Mouse (Mus musculus) liver, embryonic 12.5 days (tissue): ENCODE results near the gene Tmem121. TPM values are rescaled to one million over a fixed set of nuclear protein-coding genes. Genes with fewer than 3 reads are reported as not detected.

Experiments
- ATAC-seq: fragments of 200-750 bp; cut with Nextera tagmentation; 2 replicates; pipeline ENCODE4 v1.8.0; 2017; ENCODE audit warnings: moderate number of reproducible peaks, mild to moderate bottlenecking, moderate library complexity
- H3K27ac ChIP-seq: fragments of 300-500 bp; sonication (generic); 2 replicates; pipeline ENCODE4 v1.5.1; 2016; ENCODE audit warnings: mild to moderate bottlenecking
- H3K27me3 ChIP-seq: fragments of 300-500 bp; sonication (generic); replicated peaks from 2 replicates; pipeline ENCODE4 v1.6.1; 2016; ENCODE audit warnings: mild to moderate bottlenecking, moderate library complexity
- H3K36me3 ChIP-seq: fragments of 300-500 bp; sonication (generic); 2 replicates; pipeline ENCODE4 v1.6.1; 2016; ENCODE audit warnings: mild to moderate bottlenecking, moderate library complexity
- H3K4me1 ChIP-seq: fragments of 300-500 bp; sonication (generic); 2 replicates; pipeline ENCODE4 v1.6.1; 2016
- H3K4me2 ChIP-seq: fragments of 300-500 bp; sonication (generic); 2 replicates; pipeline ENCODE4 v1.6.1; 2016; ENCODE audit warnings: mild to moderate bottlenecking, moderate library complexity
- H3K4me3 ChIP-seq: fragments of 300-500 bp; sonication (generic); 2 replicates; pipeline ENCODE4 v1.5.1; 2016; ENCODE audit warnings: mild to moderate bottlenecking, moderate library complexity
- H3K9ac ChIP-seq: fragments of 300-500 bp; sonication (generic); 2 replicates; pipeline ENCODE4 v1.6.1; 2016; ENCODE audit warnings: mild to moderate bottlenecking, moderate library complexity
- H3K9me3 ChIP-seq: fragments of 300-500 bp; sonication (generic); replicated peaks from 2 replicates; pipeline ENCODE4 v1.6.1; 2016; ENCODE audit warnings: mild to moderate bottlenecking, moderate library complexity
- WGBS: fragments of 180-500 bp; shearing (Covaris S2); methylation state at CpG from one replicate; pipeline ENCODE4 v1.1.7; 2016; ENCODE audit not compliant: insufficient replicate concordance; 5-methylcytosine and 5-hydroxymethylcytosine counted together
- polyA plus RNA-seq: library from polyadenylated mRNA; unstranded; fragments of >200 nt; fragmentation: Nextera tagmentation; extraction: Ambion mirVana; gene quantifications from 2 replicates; pipeline ENCODE4 v1.2.1, GENCODE M21; 2016

Gene Tmem121
- polyA plus RNA-seq = 1.0 and 1.2 TPM in 2 replicates

GRCm38 (mm10) chr12:113185442-113186291, at the start of gene Tmem121:
Gene Tmem121 (plus strand): TSS chr12:113185930.
- Histone ChIP-seq H3K4me1 (peaks cover 19% of the 10 kb centered on the region), H3K9ac (no peak within 1 kb of the TSS), H3K9me3 (no peaks in the 10 kb centered on the region), H3K36me3 (no peaks in the 10 kb centered on the region), H3K27me3 (peaks cover 74% of the 10 kb centered on the region), H3K4me3 (peak within 1 kb of the TSS; percentile 49), H3K4me2 (peak within 1 kb of the TSS; percentile 68), H3K27ac (no peak within 1 kb of the TSS)
- ATAC-seq = no peak
- WGBS = 2% methylated on average over 59 of the region's 63 CpGs

GRCm38 (mm10) chr12:113136492-113137020, 49.2 kb upstream of the Tmem121 start:
- ATAC-seq = no peak
- no peak overlapping the region for H3K4me3 ChIP-seq
- no peak overlapping the region for H3K27ac ChIP-seq
- H3K4me2 ChIP-seq = no peak overlapping the region
- H3K9me3 ChIP-seq = no peaks in the 10 kb centered on the region
- H3K27me3 ChIP-seq = peaks cover 17% of the 10 kb centered on the region
- H3K9ac ChIP-seq = no peak overlapping the region
- 83% methylated on average over 17 of the region's 17 CpGs for WGBS
- H3K36me3 ChIP-seq = peaks cover 74% of the 10 kb centered on the region
- H3K4me1 ChIP-seq = peaks cover 34% of the 10 kb centered on the region

GRCm38 (mm10) chr12:113137260-113138213, 48.2 kb upstream of the Tmem121 start:
- H3K36me3 ChIP-seq = peaks cover 64% of the 10 kb centered on the region

GRCm38 (mm10) chr12:113138291-113138690, 47.4 kb upstream of the Tmem121 start:
- Histone ChIP-seq H3K4me1 (peaks cover 45% of the 10 kb centered on the region), H3K27ac (no peak overlapping the region), H3K9ac (no peak overlapping the region), H3K9me3 (no peaks in the 10 kb centered on the region), H3K4me3 (no peak overlapping the region), H3K27me3 (peaks cover 35% of the 10 kb centered on the region), H3K4me2 (no peak overlapping the region), H3K36me3 (peaks cover 56% of the 10 kb centered on the region)
- ATAC-seq = no peak
- 65% methylated on average over 6 of the region's 6 CpGs for WGBS

More at GRCm38 (mm10) chr12:113137260-113138213, 48.2 kb upstream of the Tmem121 start:
- WGBS = 72% methylated on average over 18 of the region's 18 CpGs
- no peak for ATAC-seq
- H3K27ac ChIP-seq = no peak overlapping the region
- peaks cover 40% of the 10 kb centered on the region for H3K4me1 ChIP-seq
- H3K9me3 ChIP-seq = no peaks in the 10 kb centered on the region
- H3K4me2 ChIP-seq = no peak overlapping the region
- no peak overlapping the region for H3K4me3 ChIP-seq
- H3K9ac ChIP-seq = no peak overlapping the region
- peaks cover 27% of the 10 kb centered on the region for H3K27me3 ChIP-seq

GRCm38 (mm10) chr12:113138901-113139864, 46.5 kb upstream of the Tmem121 start:
- 56% methylated on average over 11 of the region's 11 CpGs for WGBS
- H3K4me3 ChIP-seq = peak overlapping the region; percentile 60
- H3K36me3 ChIP-seq = peaks cover 47% of the 10 kb centered on the region
- H3K27ac ChIP-seq = peak overlapping the region; percentile 15; the same call in 1 of the 2 replicates
- H3K9me3 ChIP-seq = no peaks in the 10 kb centered on the region
- peak overlapping the region; percentile 92 for H3K4me2 ChIP-seq
- H3K4me1 ChIP-seq = peaks cover 53% of the 10 kb centered on the region
- peak overlapping the region; percentile 69 for H3K9ac ChIP-seq
- peaks cover 44% of the 10 kb centered on the region for H3K27me3 ChIP-seq
- ATAC-seq = no peak

GRCm38 (mm10) chr12:113139908-113140615, 45.7 kb upstream of the Tmem121 start, which contains the start of gene Crip2:
Gene Crip2 (plus strand): TSS chr12:113140236.
- H3K36me3 ChIP-seq = peaks cover 39% of the 10 kb centered on the region
- peaks cover 45% of the 10 kb centered on the region for H3K27me3 ChIP-seq
- 2% methylated on average over 68 of the region's 68 CpGs for WGBS
- H3K9ac ChIP-seq = peak within 1 kb of the TSS; percentile 69
- H3K27ac ChIP-seq = peak within 1 kb of the TSS; percentile 64
- no peaks in the 10 kb centered on the region for H3K9me3 ChIP-seq
- peak within 1 kb of the TSS; percentile 92 for H3K4me2 ChIP-seq
- peak within 1 kb of the TSS; percentile 60 for H3K4me3 ChIP-seq
- peak; percentile 87 for ATAC-seq
- H3K4me1 ChIP-seq = peaks cover 55% of the 10 kb centered on the region

GRCm38 (mm10) chr12:113140616-113141411, 44.9 kb upstream of the Tmem121 start:
- WGBS = 2% methylated on average over 49 of the region's 49 CpGs
- peak overlapping the region; percentile 69 for H3K9ac ChIP-seq
- H3K4me3 ChIP-seq = peak overlapping the region; percentile 60
- peaks cover 57% of the 10 kb centered on the region for H3K4me1 ChIP-seq
- peaks cover 31% of the 10 kb centered on the region for H3K36me3 ChIP-seq
- H3K27me3 ChIP-seq = peaks cover 45% of the 10 kb centered on the region
- H3K4me2 ChIP-seq = peak overlapping the region; percentile 92
- peak overlapping the region; percentile 64 for H3K27ac ChIP-seq
- peak; percentile 65 for ATAC-seq
- H3K9me3 ChIP-seq = no peaks in the 10 kb centered on the region

- H3K4me3 ChIP-seq = peak overlapping the region; percentile 60
- H3K36me3 ChIP-seq = peaks cover 24% of the 10 kb centered on the region
- WGBS = 30% methylated on average over 8 of the region's 8 CpGs
- H3K4me1 ChIP-seq = peaks cover 65% of the 10 kb centered on the region
- H3K4me2 ChIP-seq = peak overlapping the region; percentile 92
- H3K9ac ChIP-seq = peak overlapping the region; percentile 69
- H3K9me3 ChIP-seq = no peaks in the 10 kb centered on the region
- ATAC-seq = no peak
- peaks cover 50% of the 10 kb centered on the region for H3K27me3 ChIP-seq
- H3K27ac ChIP-seq = peak overlapping the region; percentile 64
Measured at GRCm38 (mm10) chr12:113141531-113141973, 44.2 kb upstream of the Tmem121 start.

- H3K4me3 ChIP-seq = peak overlapping the region; percentile 60
- peaks cover 57% of the 10 kb centered on the region for H3K27me3 ChIP-seq
- no peak for ATAC-seq
- H3K4me2 ChIP-seq = peak overlapping the region; percentile 92
- peak overlapping the region; percentile 64 for H3K27ac ChIP-seq
- H3K9ac ChIP-seq = peak overlapping the region; percentile 18; the same call in 1 of the 2 replicates
- H3K36me3 ChIP-seq = peaks cover 16% of the 10 kb centered on the region
- H3K4me1 ChIP-seq = peaks cover 71% of the 10 kb centered on the region
- WGBS = 20% methylated on average over 15 of the region's 15 CpGs
- no peaks in the 10 kb centered on the region for H3K9me3 ChIP-seq
Measured at GRCm38 (mm10) chr12:113142021-113142975, 43.4 kb upstream of the Tmem121 start.
